Mouse (Mus musculus) ES-E14 (cell line): ENCODE measurements at regions not wholly inside any gene's neighbourhood (a gene's known extent, or its start where the extent isn't known, plus 50 kb on each side); places are given as distances from the start of the nearest gene placed in this dataset.

Experiments
- DNase-seq: peaks from one replicate; pipeline ENCODE4 v3.0.0-alpha.2; 2013; ENCODE audit warnings: low read depth, low spot score
- H3K27ac ChIP-seq: 2 replicates; pipeline ENCODE4 v1.5.1; 2012; ENCODE audit warnings: low read depth, mild to moderate bottlenecking, low read length, moderate library complexity, mixed read lengths; ENCODE audit not compliant: poor library complexity, insufficient read depth, severe bottlenecking
- H3K36me3 ChIP-seq: 2 replicates; pipeline ENCODE4 v1.6.1; 2012; ENCODE audit warnings: mild to moderate bottlenecking, low read length, moderate library complexity, mixed read lengths; ENCODE audit not compliant: control insufficient read depth, poor library complexity, insufficient read depth, severe bottlenecking
- H3K4me1 ChIP-seq, 2 experiments: fragments of 150-350 bp in 1 of 2; sonication (generic) in 1 of 2; 2 replicates each; pipeline ENCODE4 v1.6.1; 2012; ENCODE audit warnings: low read length in 2 of 2, mild to moderate bottlenecking in 1 of 2, mixed read lengths in 1 of 2; ENCODE audit not compliant: control insufficient read depth in 2 of 2, insufficient read depth in 2 of 2, poor library complexity in 1 of 2
- H3K4me3 ChIP-seq, 2 experiments: fragments of 150-350 bp in 1 of 2; sonication (generic) in 1 of 2; 2 replicates each; pipeline ENCODE4 v1.5.1; 2012; ENCODE audit warnings: low read length in 2 of 2, low read depth in 1 of 2, mild to moderate bottlenecking in 1 of 2, mixed read lengths in 1 of 2; ENCODE audit not compliant: insufficient read depth in 1 of 2, poor library complexity in 1 of 2, severe bottlenecking in 1 of 2
- H3K9ac ChIP-seq: 2 replicates; pipeline ENCODE4 v1.6.1; 2012; ENCODE audit warnings: low read depth, mild to moderate bottlenecking, low read length, mixed read lengths; ENCODE audit not compliant: poor library complexity, insufficient read depth, severe bottlenecking
- H3K9me3 ChIP-seq: fragments of 150-350 bp; sonication (generic); 2 replicates; pipeline ENCODE4 v1.6.1; 2012; ENCODE audit warnings: low read depth, mild to moderate bottlenecking, low read length; ENCODE audit not compliant: control insufficient read depth, insufficient read depth
- CHD2 ChIP-seq: IDR thresholded peaks from 2 replicates; pipeline ENCODE4 v1.6.1; 2014; ENCODE audit warnings: mild to moderate bottlenecking, low read depth, low read length, inconsistent platforms
- HCFC1 ChIP-seq: IDR thresholded peaks from 2 replicates; pipeline ENCODE4 v1.6.1; 2012; ENCODE audit warnings: low read length, inconsistent platforms, borderline replicate concordance; ENCODE audit not compliant: insufficient read depth
- MAFK ChIP-seq: IDR thresholded peaks from 2 replicates; pipeline ENCODE4 v1.6.1; 2014; ENCODE audit warnings: mild to moderate bottlenecking, low read depth, low read length, inconsistent platforms; ENCODE audit not compliant: insufficient read depth
- ZC3H11A ChIP-seq: IDR thresholded peaks from 2 replicates; pipeline ENCODE4 v1.6.1; 2012; ENCODE audit warnings: low read depth, mild to moderate bottlenecking, inconsistent platforms, low read length, borderline replicate concordance
- ZNF384 ChIP-seq: IDR thresholded peaks from 2 replicates; pipeline ENCODE4 v1.6.1; 2012; ENCODE audit warnings: low read depth, low read length, inconsistent platforms
- in situ Hi-C, 2 experiments: fragments of 600-800 bp; cut with MboI; formaldehyde crosslinking; loops; one replicate each; pipeline ENCODE4 v1.15.1; 2025; ENCODE audit warnings: low sequenced_read_pairs in 2 of 2, inconsistent platforms in 1 of 2; ENCODE audit not compliant: unreplicated experiment in 2 of 2

- Histone ChIP-seq H3K9ac (no peak overlapping the region), H3K4me1 (no peaks in the 10 kb centered on the region), H3K27ac (no peak overlapping the region), H3K4me3 (no peak overlapping the region), H3K36me3 (no peaks in the 10 kb centered on the region), H3K9me3 (no peaks in the 10 kb centered on the region)
- in situ Hi-C loops, result no loop called here
- TF ChIP-seq CHD2 (no peak), MAFK (no peak), ZNF384 (no peak), HCFC1 (no peak), ZC3H11A (no peak)
- DNase-seq, result no peak
These were observed 477.4 kb upstream of the Diaph2 start for GRCm38 (mm10) chrX:129272135-129272534.

- peak; percentile 44 for DNase-seq
- in situ Hi-C loops, result no loop called here
These were observed 445.6 kb upstream of the Diaph2 start for GRCm38 (mm10) chrX:129303987-129304386.

GRCm38 (mm10) chrX:129309380-129309779 lies 440.2 kb upstream of the Diaph2 start:
- Histone ChIP-seq H3K27ac (no peak overlapping the region), H3K36me3 (no peaks in the 10 kb centered on the region), H3K9ac (no peak overlapping the region), H3K4me3 (no peak overlapping the region), H3K4me1 (no peaks in the 10 kb centered on the region), H3K9me3 (no peaks in the 10 kb centered on the region)
- TF ChIP-seq HCFC1 (no peak), ZC3H11A (no peak), CHD2 (no peak), MAFK (no peak), ZNF384 (no peak)
- in situ Hi-C loops, result no loop called here
- DNase-seq, result no peak

More at GRCm38 (mm10) chrX:129303987-129304386, 445.6 kb upstream of the Diaph2 start:
- Histone ChIP-seq H3K36me3 (no peaks in the 10 kb centered on the region), H3K9me3 (no peaks in the 10 kb centered on the region), H3K9ac (no peak overlapping the region), H3K4me1 (no peaks in the 10 kb centered on the region), H3K4me3 (no peak overlapping the region), H3K27ac (no peak overlapping the region)
- TF ChIP-seq ZC3H11A (peak; percentile 69; the same call in 1 of the 2 replicates), HCFC1 (no peak)

GRCm38 (mm10) chrX:129329441-129329840 lies 420.1 kb upstream of the Diaph2 start:
- TF ChIP-seq MAFK (no peak), ZNF384 (no peak), ZC3H11A (no peak), HCFC1 (no peak), CHD2 (no peak)
- Histone ChIP-seq H3K4me1 (no peaks in the 10 kb centered on the region), H3K9ac (no peak overlapping the region), H3K4me3 (no peak overlapping the region), H3K27ac (no peak overlapping the region), H3K9me3 (no peaks in the 10 kb centered on the region), H3K36me3 (no peaks in the 10 kb centered on the region)
- in situ Hi-C loops, result no loop called here
- DNase-seq, result no peak

GRCm38 (mm10) chrX:129332810-129333209 lies 416.7 kb upstream of the Diaph2 start:
- Histone ChIP-seq H3K4me1 (no peaks in the 10 kb centered on the region), H3K9me3 (no peaks in the 10 kb centered on the region), H3K27ac (no peak overlapping the region), H3K4me3 (no peak overlapping the region), H3K9ac (no peak overlapping the region), H3K36me3 (no peaks in the 10 kb centered on the region)
- in situ Hi-C loops, result no loop called here
- TF ChIP-seq HCFC1, result no peak
- DNase-seq, result no peak
